Mouse (Mus musculus) cerebellum, adult 8-10 months (tissue): ENCODE data around the gene Fkbp11.
A peak's percentile ranks its signal among the peaks of the same experiment; 100 is the strongest.
"Not testable (repeated sequence)": the region's sequence is repeated elsewhere in the genome, so short reads cannot be mapped to it uniquely, and the experiment has no call there.

ENCODE experiments used
- DNase-seq: peaks from one replicate; pipeline ENCODE4 v3.0.0; 2022

Gene Fkbp11

GRCm38 (mm10) chr15:98727443-98728321, at the start of gene Fkbp11:
Fkbp11 (minus strand) TSS chr15:98728198.
- DNase-seq: peak; percentile 21

- no peak for DNase-seq
Observed at GRCm38 (mm10) chr15:98777762-98778161, 49.8 kb upstream of the Fkbp11 start, which contains the start of gene Wnt10b. Wnt10b (minus strand) TSS chr15:98778150.

GRCm38 (mm10) chr15:98777005-98777616, 49.1 kb upstream of the Fkbp11 start:
- DNase-seq: no peak

GRCm38 (mm10) chr15:98776280-98777004, 48.4 kb upstream of the Fkbp11 start:
- DNase-seq: no peak

- DNase-seq: no peak
Observed at GRCm38 (mm10) chr15:98775533-98775932, 47.5 kb upstream of the Fkbp11 start.

- no peak for DNase-seq
Observed at GRCm38 (mm10) chr15:98774096-98774495, 46.1 kb upstream of the Fkbp11 start.

GRCm38 (mm10) chr15:98772511-98773211, 44.7 kb upstream of the Fkbp11 start:
- no peak for DNase-seq

- DNase-seq: no peak
Observed at GRCm38 (mm10) chr15:98771813-98772425, 43.9 kb upstream of the Fkbp11 start.

- DNase-seq: no peak
Observed at GRCm38 (mm10) chr15:98768259-98768658, 40.3 kb upstream of the Fkbp11 start.

GRCm38 (mm10) chr15:98765929-98766328, 37.9 kb upstream of the Fkbp11 start:
- no peak for DNase-seq

- DNase-seq: peak; percentile 93
Observed at GRCm38 (mm10) chr15:98762670-98763529, 34.9 kb upstream of the Fkbp11 start, which contains the start of gene Arf3. Arf3 (minus strand) TSS chr15:98763214.

- peak; percentile 66 for DNase-seq
Observed at GRCm38 (mm10) chr15:98762201-98762621, 34.2 kb upstream of the Fkbp11 start.

GRCm38 (mm10) chr15:98754125-98754524, 26.1 kb upstream of the Fkbp11 start:
- DNase-seq: no peak

- no peak for DNase-seq
Observed at GRCm38 (mm10) chr15:98753021-98753423, 25.0 kb upstream of the Fkbp11 start.

GRCm38 (mm10) chr15:98749093-98749492, 21.1 kb upstream of the Fkbp11 start:
- no peak for DNase-seq

- no peak for DNase-seq
Observed at GRCm38 (mm10) chr15:98747296-98747695, 19.3 kb upstream of the Fkbp11 start.

- DNase-seq: no peak
Observed at GRCm38 (mm10) chr15:98746344-98746965, 18.5 kb upstream of the Fkbp11 start.

GRCm38 (mm10) chr15:98743863-98744262, 15.9 kb upstream of the Fkbp11 start:
- DNase-seq: not testable (repeated sequence)

- DNase-seq: no peak
Observed at GRCm38 (mm10) chr15:98742766-98743428, 14.9 kb upstream of the Fkbp11 start.

GRCm38 (mm10) chr15:98740219-98740618, 12.2 kb upstream of the Fkbp11 start:
- DNase-seq: no peak
